ENCODE assay signal across 7 mouse cellular contexts in the genomic region with DNA sequence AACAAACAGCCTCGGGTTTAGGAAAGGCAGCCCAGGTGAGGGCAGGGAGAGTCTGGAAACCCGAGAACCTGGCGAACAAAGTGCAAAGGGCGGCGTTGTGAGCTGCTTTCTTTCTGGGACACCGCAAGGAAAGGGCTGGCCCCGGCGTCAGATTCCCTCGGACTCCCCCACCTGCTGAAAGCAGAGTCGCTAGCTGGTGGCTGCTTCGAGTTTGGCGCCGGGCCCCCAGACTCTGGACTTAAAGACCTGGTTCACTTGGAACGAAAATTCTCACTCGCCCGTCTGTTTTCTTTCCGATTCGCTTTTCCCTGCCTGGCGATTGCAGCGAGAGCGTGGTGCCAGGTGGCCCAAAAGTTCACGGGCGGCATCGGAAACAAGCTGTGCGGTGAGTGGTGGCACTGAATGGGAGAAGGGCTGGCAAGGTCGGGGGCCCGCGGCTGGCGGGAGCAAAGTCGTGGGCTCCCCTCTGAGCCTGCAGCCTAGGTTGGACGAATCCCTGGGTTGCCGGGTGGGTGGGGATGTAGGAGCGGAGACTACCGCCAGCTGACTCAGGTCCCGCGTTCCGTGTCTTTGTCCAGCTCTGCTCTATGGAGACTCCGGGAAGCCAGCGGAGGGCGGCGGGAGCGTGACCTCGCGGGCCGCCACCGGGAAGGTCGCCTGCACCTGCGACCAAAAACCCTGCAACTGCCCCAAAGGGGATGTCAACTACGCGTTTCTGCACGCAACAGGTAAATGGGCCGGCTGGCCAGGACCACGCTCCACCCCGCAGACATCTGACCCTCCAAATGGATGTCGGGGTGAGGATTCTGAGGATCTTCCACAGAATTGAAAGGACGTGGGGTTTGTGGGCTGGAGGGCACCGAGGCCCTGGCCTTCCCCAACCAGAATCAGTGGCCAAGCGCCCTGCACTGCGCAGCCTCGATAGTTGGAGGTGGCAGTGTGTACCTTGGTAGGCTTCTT. TPM values are rescaled to one million over a fixed set of nuclear protein-coding genes. Genes with fewer than 3 reads are reported as not detected.
DNase-seq lines count a peak whose midpoint lies in the region; ATAC-seq and TF ChIP-seq lines count a peak whose summit lies in the region.

No protein-coding gene starts in this region.

- DNase-seq in lung, postnatal 0 days (ENCODE audit: low spot score) = no peak
- DNase-seq in lung, adult 2 months = no peak
- no peak for DNase-seq in forebrain, embryonic 14.5 days (ENCODE audit: low spot score)
- DNase-seq in kidney, postnatal 4 days = peak; percentile 14 to 29
- peak; percentile 56 for DNase-seq in retina, postnatal 1 day
- DNase-seq in left cerebral cortex, adult 11 months (ENCODE audit: low spot score) = no peak

- WGBS in lung, postnatal 0 days = 2% methylated on average over 57 of the region's 60 CpGs
- WGBS in lung, adult 2 months = 2% methylated on average over 60 of the region's 60 CpGs
- WGBS in forebrain, embryonic 14.5 days = under 1% methylated on average over 60 of the region's 60 CpGs

- H3K27me3 ChIP-seq in lung, postnatal 0 days (replicated peaks; ENCODE audit: insufficient read depth, low read length) = peaks cover 47% of the 10 kb centered on the region
- H3K27me3 ChIP-seq in forebrain, embryonic 14.5 days (replicated peaks; ENCODE audit: control insufficient read depth, insufficient read depth, low read length) = peaks cover 48% of the 10 kb centered on the region

- TF ChIP-seq CTCF in lung, postnatal 0 days (IDR thresholded peaks at IDR 0.05) = no peak
- TF ChIP-seq CTCF in lung, adult 2 months (IDR thresholded peaks at IDR 0.05; ENCODE audit: insufficient read depth, low read length) = no peak

- H3K9me3 ChIP-seq in lung, postnatal 0 days (ENCODE audit: low read length) = no peaks in the 10 kb centered on the region
- no peaks in the 10 kb centered on the region for H3K9me3 ChIP-seq in forebrain, embryonic 14.5 days (replicated peaks; ENCODE audit: control insufficient read depth, low read length)

- peak overlapping the region; percentile 35; the same call in 1 of the 2 replicates for H3K4me2 ChIP-seq in lung, postnatal 0 days (replicated peaks; ENCODE audit: low read depth, low read length)
- peak overlapping the region; percentile 78 for H3K4me2 ChIP-seq in forebrain, embryonic 14.5 days (ENCODE audit: low read length)

- no peak overlapping the region for H3K27ac ChIP-seq in lung, postnatal 0 days (ENCODE audit: low read length)
- H3K27ac ChIP-seq in forebrain, embryonic 14.5 days (ENCODE audit: low read depth, low read length) = peak overlapping the region; percentile 98

- no peaks in the 10 kb centered on the region for H3K4me1 ChIP-seq in lung, postnatal 0 days (ENCODE audit: insufficient read depth, low read depth, low read length)
- no peaks in the 10 kb centered on the region; the same call in 1 of the 2 replicates for H3K4me1 ChIP-seq in lung, adult 2 months (ENCODE audit: control insufficient read depth, insufficient read depth, low read length)
- H3K4me1 ChIP-seq in forebrain, embryonic 14.5 days (ENCODE audit: control insufficient read depth, insufficient read depth, low read length) = peaks cover 18% of the 10 kb centered on the region; the same call in 1 of the 2 replicates

- no peaks in the 10 kb centered on the region for H3K36me3 ChIP-seq in lung, postnatal 0 days (ENCODE audit: insufficient read depth, low read length)
- peaks cover 2% of the 10 kb centered on the region; the same call in 1 of the 2 replicates for H3K36me3 ChIP-seq in forebrain, embryonic 14.5 days (ENCODE audit: control insufficient read depth, insufficient read depth, low read length)

- 0 out of 2 replicates have a peak overlapping the region, but pooled peaks have one; percentile 5 for H3K4me3 ChIP-seq in lung, postnatal 0 days (ENCODE audit: low read depth, low read length)
- H3K4me3 ChIP-seq in lung, adult 2 months (replicated peaks; ENCODE audit: extremely low read depth, low read depth, low read length) = no peak overlapping the region
- peak overlapping the region; percentile 51 for H3K4me3 ChIP-seq in forebrain, embryonic 14.5 days (ENCODE audit: low read depth, low read length)

- H3K9ac ChIP-seq in lung, postnatal 0 days (replicated peaks; ENCODE audit: low read depth) = no peak overlapping the region
- H3K9ac ChIP-seq in forebrain, embryonic 14.5 days (ENCODE audit: low read length) = peak overlapping the region; percentile 89

- no peak for TF ChIP-seq POLR2A in lung, adult 2 months (IDR thresholded peaks at IDR 0.05; ENCODE audit: borderline replicate concordance, extremely low read depth, low read depth, low read length)

- no peak for ATAC-seq in lung, postnatal 0 days
- no peak for ATAC-seq in forebrain, embryonic 14.5 days
- ATAC-seq in frontal cortex, adult (ENCODE audit: low TSS enrichment) = no peak

- no peak for TF ChIP-seq EP300 in lung, postnatal 0 days (IDR thresholded peaks at IDR 0.05)

RNA-seq across cellular contexts. Expression of a gene that starts 1.4 kb away (rescaled TPM):
- 0.02 TPM in 1 of 2 replicates, not detected in the other for polyA plus RNA-seq in lung, postnatal 0 days (2015; fragmentation: Nextera tagmentation; extraction: Ambion mirVana)
- polyA plus RNA-seq in lung, adult 2 months (2012; rRNA removed) = not detected in 2 replicates
- polyA plus RNA-seq in forebrain, embryonic 14.5 days (2014; fragmentation: Nextera tagmentation; extraction: Ambion mirVana) = 38.7 and 43.1 TPM in 2 replicates

Comparison
In these comparisons a context has a peak if more than half of its experiments do, and no peak if none do; other contexts are left out.
1. DNase-seq: peak in kidney, postnatal 4 days (2 of 2) and retina, postnatal 1 day (single experiment); none in lung, postnatal 0 days (single experiment), lung, adult 2 months (single experiment), forebrain, embryonic 14.5 days (single experiment) and left cerebral cortex, adult 11 months (single experiment).
2. RNA of a gene that starts 1.4 kb away (polyA plus RNA-seq): 38.7 to 43.1 TPM in forebrain, embryonic 14.5 days; 0.02 TPM in lung, postnatal 0 days and not detected in lung, adult 2 months; every median in the first group is over 10 times any median in the second.